Mouse (Mus musculus): ENCODE results near the gene Vmn1r178.
"Not testable (repeated sequence)": the region's sequence is repeated elsewhere in the genome, so short reads cannot be mapped to it uniquely, and the experiment has no call there.

Vmn1r178 gene

GRCm38 (mm10) chr7:23891709-23892108, at the start of gene Vmn1r178:
Gene Vmn1r178, plus strand, starts transcription at chr7:23892009.
- no peak for DNase-seq (ENCODE audit: low spot score in 2 of 2)

- not testable (repeated sequence) for DNase-seq (ENCODE audit: low spot score in 2 of 2)
These were observed 25.5 kb upstream of the Vmn1r178 start, which contains the start of gene Vmn1r177 for GRCm38 (mm10) chr7:23866349-23866748. Gene Vmn1r177, minus strand, starts transcription at chr7:23866449.

DNA sequence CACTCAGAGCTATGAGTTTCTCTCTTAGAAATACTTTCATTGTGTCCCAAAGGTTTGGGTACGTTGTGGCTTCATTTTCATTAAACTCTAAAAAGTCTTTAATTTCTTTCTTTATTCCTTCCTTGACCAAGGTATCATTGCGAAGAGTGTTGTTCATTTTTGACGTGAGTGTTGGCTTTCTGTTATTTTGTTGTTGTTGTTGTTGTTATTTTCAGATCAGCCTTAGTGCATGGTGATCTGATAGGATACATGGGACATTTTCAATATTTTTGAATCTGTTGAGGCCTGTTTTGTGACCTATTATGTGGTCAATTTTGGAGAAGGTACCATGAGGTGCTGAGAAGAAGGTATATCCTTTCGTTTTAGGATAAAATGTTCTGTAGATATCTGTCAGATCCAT, 14.9 kb upstream of the Vmn1r178 start:
- DNase-seq (ENCODE audit: low spot score in 2 of 2) = not testable (repeated sequence)

GRCm38 (mm10) chr7:23926678-23927077, 34.9 kb downstream of the Vmn1r178 start, which contains the start of gene Vmn1r179:
Gene Vmn1r179, plus strand, starts transcription at chr7:23926978.
- DNase-seq (ENCODE audit: low spot score in 2 of 2) = no peak

All from cerebellum, postnatal 4 days (tissue).